14 mouse cellular contexts compared by ENCODE assay signal in the genomic region with DNA sequence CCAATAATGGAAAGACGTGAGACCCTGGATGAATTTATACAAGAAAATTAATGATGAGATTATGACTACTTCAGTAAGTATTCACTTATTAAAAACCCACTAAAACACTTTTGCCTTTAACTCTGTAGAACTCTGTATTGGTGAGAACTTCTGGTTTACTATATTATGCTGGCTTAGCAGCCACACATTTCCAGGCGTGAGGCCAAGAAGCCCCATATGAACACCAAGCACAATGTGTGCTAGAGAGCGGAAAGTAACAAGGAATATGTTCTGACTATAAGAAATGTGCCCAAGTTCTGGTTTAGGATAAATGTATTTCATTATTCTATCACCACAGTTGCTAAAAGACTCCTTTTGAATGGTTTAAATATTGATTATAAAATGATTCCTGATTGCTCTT.
DNase-seq lines count a peak whose midpoint lies in the region; ATAC-seq lines count a peak whose summit lies in the region.
"Had no signal": no experiment of that assay in that cellular context is flagged by ENCODE, and none has a peak within 500 bp of the region (broad histone marks: within the 10 kb centered on the region; RNA-seq: fewer than 3 reads in every experiment).

No protein-coding gene starts in this region.

- H3K4me3 ChIP-seq in forebrain, embryonic 15.5 days = no peak overlapping the region
- H3K4me3 ChIP-seq in forebrain, embryonic 12.5 days (replicated peaks) = no peak overlapping the region
- H3K4me3 ChIP-seq in kidney, embryonic 16.5 days (ENCODE audit: low read length) = no peak overlapping the region
- H3K4me3 ChIP-seq: hindbrain, embryonic 10.5 days; limb, embryonic 12.5 days had no signal

- no peak overlapping the region for H3K9ac ChIP-seq in forebrain, embryonic 15.5 days (replicated peaks)
- no peak overlapping the region for H3K9ac ChIP-seq in forebrain, embryonic 12.5 days
- H3K9ac ChIP-seq in kidney, embryonic 16.5 days (replicated peaks; ENCODE audit: low read length) = no peak overlapping the region
- H3K9ac ChIP-seq: limb, embryonic 12.5 days had no signal

- H3K27ac ChIP-seq in forebrain, embryonic 15.5 days (replicated peaks) = no peak overlapping the region; the same call in 1 of the 2 replicates
- no peak overlapping the region for H3K27ac ChIP-seq in forebrain, embryonic 12.5 days
- no peak overlapping the region for H3K27ac ChIP-seq in kidney, embryonic 16.5 days (ENCODE audit: low read length)
- H3K27ac ChIP-seq: hindbrain, embryonic 10.5 days; limb, embryonic 12.5 days had no signal

- ATAC-seq in forebrain, embryonic 15.5 days (replicated peaks) = peak; percentile 81; the same call in 1 of the 2 replicates
- ATAC-seq in forebrain, embryonic 12.5 days (ENCODE audit: low FRiP score) = no peak
- ATAC-seq in kidney, embryonic 16.5 days (ENCODE audit: low FRiP score, low TSS enrichment) = no peak

- WGBS in forebrain, embryonic 15.5 days = 67% methylated on average over 3 of the region's 3 CpGs
- 89% methylated on average over 3 of the region's 3 CpGs for WGBS in forebrain, embryonic 12.5 days
- 92% methylated on average over 3 of the region's 3 CpGs for WGBS in kidney, embryonic 16.5 days

- no peaks in the 10 kb centered on the region for H3K9me3 ChIP-seq in forebrain, embryonic 15.5 days
- H3K9me3 ChIP-seq in forebrain, embryonic 12.5 days = no peaks in the 10 kb centered on the region
- H3K9me3 ChIP-seq in kidney, embryonic 16.5 days (ENCODE audit: low read length) = no peaks in the 10 kb centered on the region
- H3K9me3 ChIP-seq: hindbrain, embryonic 10.5 days; limb, embryonic 12.5 days had no signal

- no peaks in the 10 kb centered on the region for H3K27me3 ChIP-seq in forebrain, embryonic 15.5 days
- H3K27me3 ChIP-seq in forebrain, embryonic 12.5 days = no peaks in the 10 kb centered on the region
- H3K27me3 ChIP-seq in kidney, embryonic 16.5 days (ENCODE audit: insufficient read depth, low read length) = no peaks in the 10 kb centered on the region
- H3K27me3 ChIP-seq: limb, embryonic 12.5 days had no signal

- peak; percentile 49 to 79 for DNase-seq in frontal cortex, adult 2 months (ENCODE audit: extremely low spot score in 1 of 2, low spot score in 1 of 2)
- DNase-seq in layer of hippocampus, postnatal 36 days = peak; percentile 36 to 51
- peak; percentile 84 to 86 for DNase-seq in right cerebral cortex, postnatal 10 days (ENCODE audit: low spot score in 2 of 2)
- no peak for DNase-seq in thymus, postnatal 10 days (ENCODE audit: low spot score in 2 of 2)
- no peak for DNase-seq in adrenal gland, adult 2 months
- DNase-seq: adrenal gland, postnatal 14 days; kidney, adult 9 months; lung, postnatal 4 days had no signal

- peaks cover 9% of the 10 kb centered on the region for H3K36me3 ChIP-seq in forebrain, embryonic 15.5 days
- H3K36me3 ChIP-seq in forebrain, embryonic 12.5 days (replicated peaks) = no peaks in the 10 kb centered on the region; the same call in 1 of the 2 replicates
- H3K36me3 ChIP-seq in kidney, embryonic 16.5 days (ENCODE audit: insufficient read depth, low read length) = 0 out of 2 replicates have a peak, but pooled peaks cover 8% of the 10 kb centered on the region

- H3K4me1 ChIP-seq in forebrain, embryonic 15.5 days = 0 out of 2 replicates have a peak, but pooled peaks cover 2% of the 10 kb centered on the region
- no peaks in the 10 kb centered on the region for H3K4me1 ChIP-seq in forebrain, embryonic 12.5 days
- H3K4me1 ChIP-seq in kidney, embryonic 16.5 days (ENCODE audit: insufficient read depth, low read length) = no peaks in the 10 kb centered on the region
- H3K4me1 ChIP-seq: hindbrain, embryonic 10.5 days; limb, embryonic 12.5 days had no signal

- no peak overlapping the region for H3K4me2 ChIP-seq in forebrain, embryonic 15.5 days (replicated peaks)
- H3K4me2 ChIP-seq in forebrain, embryonic 12.5 days = no peak overlapping the region
- no peak overlapping the region for H3K4me2 ChIP-seq in kidney, embryonic 16.5 days (replicated peaks; ENCODE audit: low read depth, low read length)
- H3K4me2 ChIP-seq: heart, embryonic 11.5 days; limb, embryonic 12.5 days had no signal

Comparison
In these comparisons a context has a peak if more than half of its experiments do, and no peak if none do; other contexts are left out.
1. DNase-seq: peak in frontal cortex, adult 2 months (2 of 2), layer of hippocampus, postnatal 36 days (2 of 2) and right cerebral cortex, postnatal 10 days (2 of 2); none in thymus, postnatal 10 days (0 of 2) and adrenal gland, adult 2 months (single experiment).